Mouse (Mus musculus): ENCODE measurements around the gene Rab4a.

DNA sequence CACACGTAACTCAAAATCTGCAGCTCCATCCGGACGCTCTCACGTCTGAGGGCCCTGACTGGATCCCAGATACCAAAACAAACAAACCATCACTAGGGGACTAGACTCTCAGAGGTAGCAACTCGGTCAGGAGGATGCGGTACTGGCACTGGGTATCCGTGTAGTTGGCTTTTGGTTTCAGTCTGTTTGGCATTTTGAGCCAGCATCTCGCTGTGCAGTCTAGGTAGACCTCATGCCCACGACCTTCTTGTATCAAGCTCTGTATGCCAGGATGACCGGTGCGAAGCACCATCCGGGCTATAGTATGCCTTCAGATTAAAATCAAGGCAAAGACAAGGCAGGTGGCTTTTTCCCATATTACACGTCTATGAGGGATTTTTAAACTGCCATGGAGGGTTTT lies 21.7 kb downstream of the Rab4a start:
- TF ChIP-seq EP300 (IDR thresholded peaks at IDR 0.05) = no peak
- TF ChIP-seq CTCF (IDR thresholded peaks at IDR 0.05) = no peak

Measured in lung, postnatal 0 days (tissue).